Mouse (Mus musculus) lung, postnatal 25 days (tissue): ENCODE data around the gene Aqp1.

Experiments used
- DNase-seq: peaks from one replicate; pipeline ENCODE4 v3.0.0; 2022; ENCODE audit warnings: low spot score

The Aqp1 gene

GRCm38 (mm10) chr6:55356976-55357635 is 20.9 kb downstream of the Aqp1 start:
- DNase-seq, result no peak

GRCm38 (mm10) chr6:55357636-55358031 is 21.4 kb downstream of the Aqp1 start:
- DNase-seq, result no peak

GRCm38 (mm10) chr6:55358731-55359143 is 22.5 kb downstream of the Aqp1 start:
- no peak for DNase-seq

GRCm38 (mm10) chr6:55362663-55363062 is 26.4 kb downstream of the Aqp1 start:
- DNase-seq, result no peak

GRCm38 (mm10) chr6:55367126-55367525 is 30.9 kb downstream of the Aqp1 start:
- DNase-seq, result no peak

- no peak for DNase-seq
These were observed 34.6 kb downstream of the Aqp1 start for GRCm38 (mm10) chr6:55370831-55371230.

- DNase-seq, result no peak
These were observed 39.8 kb downstream of the Aqp1 start, which contains the start of gene Ghrhr for GRCm38 (mm10) chr6:55376076-55376475. Ghrhr (plus strand) TSS chr6:55376295.

- no peak for DNase-seq
These were observed 40.3 kb downstream of the Aqp1 start for GRCm38 (mm10) chr6:55376511-55376910.

- no peak for DNase-seq
These were observed 41.2 kb downstream of the Aqp1 start for GRCm38 (mm10) chr6:55377461-55377860.

GRCm38 (mm10) chr6:55379641-55380335 is 43.6 kb downstream of the Aqp1 start:
- DNase-seq, result peak; percentile 38

- peak; percentile 29 for DNase-seq
These were observed 45.7 kb downstream of the Aqp1 start for GRCm38 (mm10) chr6:55381966-55382365.

GRCm38 (mm10) chr6:55383897-55384296 is 47.7 kb downstream of the Aqp1 start:
- DNase-seq, result peak; percentile 61

GRCm38 (mm10) chr6:55384356-55384951 is 48.2 kb downstream of the Aqp1 start:
- no peak for DNase-seq

- no peak for DNase-seq
These were observed 52.4 kb downstream of the Aqp1 start for GRCm38 (mm10) chr6:55388546-55389169.

GRCm38 (mm10) chr6:55389321-55389720 is 53.1 kb downstream of the Aqp1 start:
- DNase-seq, result no peak

GRCm38 (mm10) chr6:55391814-55392213 is 55.6 kb downstream of the Aqp1 start:
- DNase-seq, result no peak

- DNase-seq, result peak; percentile 65
These were observed 56.2 kb downstream of the Aqp1 start for GRCm38 (mm10) chr6:55392453-55392852.

- no peak for DNase-seq
These were observed 58.6 kb downstream of the Aqp1 start for GRCm38 (mm10) chr6:55394854-55395253.

- peak; percentile 48 for DNase-seq
These were observed 59.9 kb downstream of the Aqp1 start for GRCm38 (mm10) chr6:55396176-55396575.

- DNase-seq, result peak; percentile 31
These were observed 60.4 kb downstream of the Aqp1 start for GRCm38 (mm10) chr6:55396622-55397041.
